ENCODE assay signal across 9 mouse cellular contexts in genomic region chr10:127480833-127481813, GRCm38 (mm10). TPM values are rescaled to one million over a fixed set of nuclear protein-coding genes. Genes with fewer than 3 reads are reported as not detected.
DNase-seq lines count a peak whose midpoint lies in the region; ATAC-seq and TF ChIP-seq lines count a peak whose summit lies in the region.
"Had no signal": no experiment of that assay in that cellular context is flagged by ENCODE, and none has a peak within 500 bp of the region (broad histone marks: within the 10 kb centered on the region; RNA-seq: fewer than 3 reads in every experiment).

No protein-coding gene starts in this region.

- 49% methylated on average over 19 of the region's 19 CpGs for WGBS in lung, adult 2 months
- 68% methylated on average over 19 of the region's 19 CpGs for WGBS in stomach, embryonic 15.5 days

- TF ChIP-seq POLR2A in MEL (IDR thresholded peaks at IDR 0.05; ENCODE audit: control insufficient read depth in 1 of 2, insufficient read depth in 1 of 2, low read depth in 1 of 2, low read length in 2 of 2, poor library complexity in 1 of 2): no peak
- TF ChIP-seq POLR2A in lung, adult 2 months (IDR thresholded peaks at IDR 0.05; ENCODE audit: borderline replicate concordance, extremely low read depth, low read depth, low read length): no peak

- ATAC-seq in stomach, embryonic 15.5 days (ENCODE audit: insufficient read depth, low FRiP score, low read depth): peak; percentile 54; the same call in 1 of the 2 replicates

- TF ChIP-seq RAD21 in MEL (IDR thresholded peaks at IDR 0.05; ENCODE audit: low read depth, low read length): no peak

- H3K36me3 ChIP-seq in MEL (ENCODE audit: control insufficient read depth in 1 of 2, insufficient read depth in 2 of 2, low read length in 2 of 2): peaks cover 0 to 5% of the 10 kb centered on the region in 2 experiments; a peak in 2 of 4 replicates
- peaks cover 8% of the 10 kb centered on the region for H3K36me3 ChIP-seq in stomach, embryonic 15.5 days

- no peaks in the 10 kb centered on the region for H3K79me2 ChIP-seq in MEL (ENCODE audit: control insufficient read depth, insufficient read depth, low read length, poor library complexity)

- DNase-seq in 416B (ENCODE audit: low read depth) (peak; percentile 94), MEL (ENCODE audit: low read depth, low spot score) (peak; percentile 16)
- DNase-seq in gastrocnemius, adult 18-20 months (ENCODE audit: low spot score): peak; percentile 37
- peak; percentile 74 for DNase-seq in kidney, postnatal 14 days
- peak; percentile 28 for DNase-seq in lung, adult 2 months
- no peak for DNase-seq in embryo, embryonic 10.5 days (ENCODE audit: low spot score)
- no peak for DNase-seq in retina, postnatal 1 day

- no peak for TF ChIP-seq EP300 in MEL (IDR thresholded peaks at IDR 0.05; ENCODE audit: low read depth in 1 of 2, low read length in 2 of 2)

- no peaks in the 10 kb centered on the region for H3K9me3 ChIP-seq in MEL (replicated peaks; ENCODE audit: insufficient read depth, low read length)
- no peaks in the 10 kb centered on the region for H3K9me3 ChIP-seq in stomach, embryonic 15.5 days
- H3K9me3 ChIP-seq: embryonic facial prominence, embryonic 12.5 days had no signal

- H3K4me2 ChIP-seq in stomach, embryonic 15.5 days: no peak overlapping the region
- H3K4me2 ChIP-seq: embryonic facial prominence, embryonic 12.5 days had no signal

- no peak overlapping the region for H3K27ac ChIP-seq in MEL (ENCODE audit: control insufficient read depth, low read depth, low read length)
- H3K27ac ChIP-seq in stomach, embryonic 15.5 days: no peak overlapping the region
- H3K27ac ChIP-seq: embryonic facial prominence, embryonic 12.5 days had no signal

- no peaks in the 10 kb centered on the region for H3K27me3 ChIP-seq in MEL (ENCODE audit: control insufficient read depth in 1 of 2, insufficient read depth in 2 of 2, low read length in 2 of 2)
- no peaks in the 10 kb centered on the region for H3K27me3 ChIP-seq in stomach, embryonic 15.5 days (replicated peaks)
- H3K27me3 ChIP-seq: embryonic facial prominence, embryonic 12.5 days had no signal

- no peak overlapping the region for H3K9ac ChIP-seq in MEL (ENCODE audit: control insufficient read depth, low read depth, low read length, poor library complexity, severe bottlenecking)
- H3K9ac ChIP-seq in stomach, embryonic 15.5 days: no peak overlapping the region
- H3K9ac ChIP-seq: embryonic facial prominence, embryonic 12.5 days had no signal

- H3K4me1 ChIP-seq in MEL (ENCODE audit: control insufficient read depth in 1 of 2, insufficient read depth in 2 of 2, low read length in 2 of 2): no peaks in the 10 kb centered on the region
- H3K4me1 ChIP-seq in lung, adult 2 months (ENCODE audit: control insufficient read depth, insufficient read depth, low read length): no peaks in the 10 kb centered on the region
- H3K4me1 ChIP-seq in stomach, embryonic 15.5 days: no peaks in the 10 kb centered on the region
- H3K4me1 ChIP-seq: embryonic facial prominence, embryonic 12.5 days had no signal

- H3K4me3 ChIP-seq in MEL (ENCODE audit: control insufficient read depth in 1 of 2, insufficient read depth in 1 of 2, low read depth in 2 of 2, low read length in 2 of 2): no peak overlapping the region
- no peak overlapping the region for H3K4me3 ChIP-seq in lung, adult 2 months (replicated peaks; ENCODE audit: extremely low read depth, low read depth, low read length)
- H3K4me3 ChIP-seq in stomach, embryonic 15.5 days (replicated peaks): no peak overlapping the region
- H3K4me3 ChIP-seq: embryonic facial prominence, embryonic 12.5 days had no signal

- TF ChIP-seq CTCF in MEL (IDR thresholded peaks at IDR 0.05 in 2 of 3, conservative IDR thresholded peaks at IDR 0.05 in 1 of 3; ENCODE audit: control insufficient read depth in 1 of 3, insufficient read depth in 1 of 3, low read depth in 2 of 3, low read length in 3 of 3, poor library complexity in 1 of 3, severe bottlenecking in 1 of 3): peak in 1 of 3 experiments; percentile 15; a peak in 1 of 6 replicates
- no peak for TF ChIP-seq CTCF in lung, adult 2 months (IDR thresholded peaks at IDR 0.05; ENCODE audit: insufficient read depth, low read length)

TF ChIP-seq in MEL, 35 proteins besides CTCF, POLR2A, EP300 and RAD21:
- no peak for TF ChIP-seq USF2 (IDR thresholded peaks at IDR 0.05; ENCODE audit: borderline replicate concordance in 1 of 2, insufficient read depth in 1 of 2, low read depth in 1 of 2, low read length in 2 of 2)
- no peak for TF ChIP-seq CHD2 (IDR thresholded peaks at IDR 0.05; ENCODE audit: low read length)
- no peak for TF ChIP-seq ELF1 (IDR thresholded peaks at IDR 0.05; ENCODE audit: low read depth, low read length)
- no peak for TF ChIP-seq MAZ (IDR thresholded peaks at IDR 0.05; ENCODE audit: low read depth, low read length)
- TF ChIP-seq POLR2AphosphoS5 (IDR thresholded peaks at IDR 0.05; ENCODE audit: borderline replicate concordance, low read depth, low read length): no peak
- no peak for TF ChIP-seq ETS1 (IDR thresholded peaks at IDR 0.05; ENCODE audit: low read depth, low read length)
- no peak for TF ChIP-seq ZMIZ1 (IDR thresholded peaks at IDR 0.05; ENCODE audit: low read depth, low read length)
- TF ChIP-seq BHLHE40 (IDR thresholded peaks at IDR 0.05; ENCODE audit: borderline replicate concordance, low read depth, low read length): no peak
- no peak for TF ChIP-seq GABPA (IDR thresholded peaks at IDR 0.05; ENCODE audit: low read depth, low read length)
- no peak for TF ChIP-seq TAL1 (IDR thresholded peaks at IDR 0.05; ENCODE audit: low read length)
- TF ChIP-seq KAT2A (conservative IDR thresholded peaks at IDR 0.05; ENCODE audit: low read depth, low read length): no peak
- TF ChIP-seq JUND (IDR thresholded peaks at IDR 0.05; ENCODE audit: low read depth, low read length): no peak
- no peak for TF ChIP-seq HCFC1 (IDR thresholded peaks at IDR 0.05; ENCODE audit: low read depth, low read length)
- no peak for TF ChIP-seq TCF12 (IDR thresholded peaks at IDR 0.05; ENCODE audit: low read depth, low read length)
- TF ChIP-seq MYB (IDR thresholded peaks at IDR 0.05; ENCODE audit: low read depth, low read length): no peak

RNA-seq across cellular contexts. Expression of gene Stac3, which starts 20.4 kb away (rescaled TPM):
- total RNA-seq in MEL (2012; rRNA removed): not detected in 2 replicates
- under 1 TPM in 1 of 2 experiments, not detected in 1; 0.25 TPM for polyA plus RNA-seq in MEL (2012; ENCODE audit: insufficient read depth in 1 of 2, insufficient read length in 2 of 2, low read depth in 1 of 2, low replicate concordance in 2 of 2, missing spikeins in 1 of 2)
- 100 to 1,000 TPM; 381 to 402 TPM for total RNA-seq in gastrocnemius, adult 18-20 months (2021)
- polyA plus RNA-seq in lung, adult 2 months (2012; rRNA removed): 1.5 and 5.8 TPM in 2 replicates
- 0.92 and 1.7 TPM in 2 replicates for polyA plus RNA-seq in stomach, embryonic 15.5 days (2015; fragmentation: Nextera tagmentation; extraction: Ambion mirVana)

RNA-seq across cellular contexts. Expression of gene Ndufa4l2, which starts 33.6 kb away (rescaled TPM):
- total RNA-seq in MEL (2012; rRNA removed): 21.8 and 28.6 TPM in 2 replicates
- polyA plus RNA-seq in MEL (2012; ENCODE audit: insufficient read depth in 1 of 2, insufficient read length in 2 of 2, low read depth in 1 of 2, low replicate concordance in 2 of 2, missing spikeins in 1 of 2): 10 to 100 TPM in 1 of 2 experiments, not detected in 1; 26.6 TPM
- 10 to 100 TPM; 10.1 to 13.7 TPM for total RNA-seq in gastrocnemius, adult 18-20 months (2021)
- polyA plus RNA-seq in lung, adult 2 months (2012; rRNA removed): 107 and 124 TPM in 2 replicates
- polyA plus RNA-seq in stomach, embryonic 15.5 days (2015; fragmentation: Nextera tagmentation; extraction: Ambion mirVana): 92.8 and 117 TPM in 2 replicates

RNA-seq across cellular contexts. Expression of gene Shmt2, which starts 41.1 kb away (rescaled TPM):
- 242 and 383 TPM in 2 replicates for total RNA-seq in MEL (2012; rRNA removed)
- 100 to 1,000 TPM; 263 to 582 TPM for polyA plus RNA-seq in MEL (2012; ENCODE audit: insufficient read depth in 1 of 2, insufficient read length in 2 of 2, low read depth in 1 of 2, low replicate concordance in 2 of 2, missing spikeins in 1 of 2)
- 10 to 100 TPM; 25.8 to 25.9 TPM for total RNA-seq in gastrocnemius, adult 18-20 months (2021)
- 40.3 and 57.7 TPM in 2 replicates for polyA plus RNA-seq in lung, adult 2 months (2012; rRNA removed)
- polyA plus RNA-seq in stomach, embryonic 15.5 days (2015; fragmentation: Nextera tagmentation; extraction: Ambion mirVana): 142 and 144 TPM in 2 replicates

RNA-seq across cellular contexts. Expression of gene Nxph4, which starts 53.2 kb away (rescaled TPM):
- not detected in 2 replicates for total RNA-seq in MEL (2012; rRNA removed)
- polyA plus RNA-seq in MEL (2012; ENCODE audit: insufficient read depth in 1 of 2, insufficient read length in 2 of 2, low read depth in 1 of 2, low replicate concordance in 2 of 2, missing spikeins in 1 of 2): under 1 TPM in 1 of 2 experiments, not detected in 1; 0.24 TPM
- total RNA-seq in gastrocnemius, adult 18-20 months (2021): under 1 TPM; 0.14 to 0.36 TPM
- 0.23 and 0.24 TPM in 2 replicates for polyA plus RNA-seq in lung, adult 2 months (2012; rRNA removed)
- polyA plus RNA-seq in stomach, embryonic 15.5 days (2015; fragmentation: Nextera tagmentation; extraction: Ambion mirVana): 5.0 and 5.4 TPM in 2 replicates

Comparison
In these comparisons a context has a peak if more than half of its experiments do, and no peak if none do; other contexts are left out.
1. DNase-seq: peak in 416B (single experiment), MEL (single experiment), gastrocnemius, adult 18-20 months (single experiment), kidney, postnatal 14 days (single experiment) and lung, adult 2 months (single experiment); none in embryo, embryonic 10.5 days (single experiment) and retina, postnatal 1 day (single experiment).